Mouse (Mus musculus) midbrain, embryonic 14.5 days (tissue): ENCODE results near the gene Galnt7. TPM values are rescaled to one million over a fixed set of nuclear protein-coding genes. Genes with fewer than 3 reads are reported as not detected.
A peak's percentile ranks its signal among the peaks of the same experiment; 100 is the strongest.

Experiments used
- ATAC-seq: fragments of 200-750 bp; cut with Nextera tagmentation; 2 replicates; pipeline ENCODE4 v1.8.0; 2017; ENCODE audit warnings: moderate number of reproducible peaks, moderate library complexity; ENCODE audit not compliant: low FRiP score, low TSS enrichment
- DNase-seq: peaks from one replicate; pipeline ENCODE4 v3.0.0-alpha.2; 2015
- H3K27ac ChIP-seq: fragments of 300-500 bp; sonication (generic); replicated peaks from 2 replicates; pipeline ENCODE4 v1.5.1; 2014; ENCODE audit warnings: mild to moderate bottlenecking, low read depth, low read length, moderate library complexity
- H3K27me3 ChIP-seq: fragments of 300-500 bp; sonication (generic); 2 replicates; pipeline ENCODE4 v1.6.1; 2014; ENCODE audit warnings: low read length, control low read depth, mixed read lengths; ENCODE audit not compliant: control insufficient read depth, insufficient read depth
- H3K36me3 ChIP-seq: fragments of 300-500 bp; sonication (generic); 2 replicates; pipeline ENCODE4 v1.6.1; 2014; ENCODE audit warnings: low read length, control low read depth; ENCODE audit not compliant: control insufficient read depth, insufficient read depth
- H3K4me1 ChIP-seq: fragments of 300-500 bp; sonication (generic); 2 replicates; pipeline ENCODE4 v1.6.1; 2014; ENCODE audit warnings: mild to moderate bottlenecking, antibody characterized with exemption, low read length, control low read depth; ENCODE audit not compliant: control insufficient read depth, insufficient read depth
- H3K4me2 ChIP-seq: fragments of 300-500 bp; sonication (generic); 2 replicates; pipeline ENCODE4 v1.6.1; 2014; ENCODE audit warnings: mild to moderate bottlenecking, low read length, moderate library complexity
- H3K4me3 ChIP-seq: fragments of 300-500 bp; sonication (generic); replicated peaks from 2 replicates; pipeline ENCODE4 v1.5.1; 2014; ENCODE audit warnings: low read depth, low read length
- H3K9ac ChIP-seq: fragments of 300-500 bp; sonication (generic); replicated peaks from 2 replicates; pipeline ENCODE4 v1.6.1; 2014; ENCODE audit warnings: mild to moderate bottlenecking, low read length, moderate library complexity
- H3K9me3 ChIP-seq: fragments of 300-500 bp; sonication (generic); 2 replicates; pipeline ENCODE4 v1.6.1; 2016; ENCODE audit warnings: low read length, control low read depth, mixed read lengths; ENCODE audit not compliant: control insufficient read depth
- WGBS: fragments of 180-500 bp; shearing (Covaris S2); extraction: QIAGEN DNeasy Blood & Tissue Kit; methylation state at CpG from one replicate; pipeline ENCODE4 v1.1.7; 2014; 5-methylcytosine and 5-hydroxymethylcytosine counted together
- polyA plus RNA-seq: library from polyadenylated mRNA; unstranded; fragments of >200 nt; fragmentation: Nextera tagmentation; extraction: Ambion mirVana; gene quantifications from 2 replicates; pipeline ENCODE4 v1.2.1, GENCODE M21; 2014

Galnt7 gene
- polyA plus RNA-seq, 1 experiment from 2014 or later: 10.0 TPM

DNA sequence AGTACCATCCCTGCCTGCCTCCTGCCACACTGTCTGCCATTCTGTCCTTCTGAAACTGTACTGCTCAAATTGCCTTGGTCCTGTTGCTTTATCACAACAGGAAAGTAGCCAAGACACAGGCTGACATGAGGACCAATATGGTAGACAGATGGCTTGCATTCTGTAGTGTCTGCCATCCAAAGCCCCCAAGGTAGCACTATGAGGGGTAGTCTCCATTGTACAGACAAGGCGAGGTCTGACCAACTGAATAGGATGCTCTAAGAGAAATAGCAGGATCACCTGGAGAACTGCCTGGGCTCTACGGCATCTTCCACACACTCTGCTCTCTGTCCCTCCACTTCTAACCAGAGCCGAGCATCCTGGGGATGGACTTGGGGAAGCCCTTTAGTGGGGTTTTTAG lies 29.8 kb downstream of the Galnt7 start:
- H3K36me3 ChIP-seq: no peaks in the 10 kb centered on the region
- ATAC-seq (no peak), DNase-seq (no peak)
- 98% methylated on average over 3 of the region's 3 CpGs for WGBS
- no peak overlapping the region for H3K4me3 ChIP-seq
- no peaks in the 10 kb centered on the region for H3K9me3 ChIP-seq
- H3K27me3 ChIP-seq: no peaks in the 10 kb centered on the region
- H3K4me2 ChIP-seq: no peak overlapping the region
- no peak overlapping the region for H3K9ac ChIP-seq
- no peaks in the 10 kb centered on the region for H3K4me1 ChIP-seq
- no peak overlapping the region for H3K27ac ChIP-seq

DNA sequence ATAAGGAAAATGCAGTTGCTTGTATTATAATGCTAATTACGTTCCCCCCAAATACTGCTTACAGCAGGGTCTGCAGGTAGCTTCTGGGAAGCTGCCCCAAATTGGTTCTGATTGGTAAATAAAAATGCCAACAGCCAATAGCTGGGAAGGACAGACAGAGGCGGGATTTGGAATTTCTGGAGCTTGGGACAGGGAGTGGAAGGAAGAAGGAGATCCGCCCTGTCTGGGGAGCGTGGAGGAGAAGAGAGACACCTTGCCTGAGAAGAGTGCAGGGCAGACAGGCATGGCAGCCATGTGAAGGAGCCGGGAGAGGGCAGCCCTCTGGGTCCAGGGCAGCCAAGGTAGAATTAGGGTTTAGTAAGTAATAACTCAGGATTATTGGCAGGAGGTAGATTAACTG lies 35.9 kb downstream of the Galnt7 start:
- no peak for ATAC-seq
- 58% methylated on average over 5 of the region's 5 CpGs for WGBS
- no peaks in the 10 kb centered on the region for H3K9me3 ChIP-seq
- no peaks in the 10 kb centered on the region for H3K27me3 ChIP-seq
- H3K9ac ChIP-seq: no peak overlapping the region
- no peak overlapping the region for H3K4me3 ChIP-seq
- H3K27ac ChIP-seq: no peak overlapping the region
- H3K4me2 ChIP-seq: no peak overlapping the region
- H3K4me1 ChIP-seq: no peaks in the 10 kb centered on the region
- no peak for DNase-seq
- H3K36me3 ChIP-seq: no peaks in the 10 kb centered on the region

DNA sequence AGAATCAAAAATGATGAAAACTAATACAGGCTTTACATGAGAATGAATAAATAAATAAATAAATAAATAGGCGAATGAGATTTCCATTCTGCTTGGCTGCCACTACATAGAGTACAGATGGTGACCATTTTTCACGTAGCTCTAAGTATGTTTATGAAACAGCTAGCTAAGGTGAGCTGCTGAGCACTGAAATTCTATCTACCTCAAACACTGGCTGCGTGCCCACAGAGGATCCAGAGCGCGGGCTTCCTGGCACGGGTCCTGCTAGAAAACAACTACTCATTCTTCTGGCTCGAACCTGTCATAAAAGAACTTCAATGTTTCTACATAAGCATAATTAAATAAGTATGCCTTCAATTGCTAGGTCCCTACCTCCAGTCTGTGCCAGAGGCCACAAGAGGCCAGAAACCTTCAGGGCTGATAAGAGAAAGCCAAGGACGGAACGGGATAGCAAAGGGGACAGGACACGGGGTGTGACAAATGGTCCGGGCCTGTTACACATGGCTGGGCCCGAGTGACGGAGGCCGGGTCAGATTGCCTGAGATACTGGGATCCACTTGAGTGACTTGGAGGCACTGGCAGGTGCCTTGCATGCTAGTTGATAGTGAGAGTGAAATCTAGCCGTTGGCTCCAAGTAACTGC lies 37.7 kb downstream of the Galnt7 start:
- H3K4me2 ChIP-seq: no peak overlapping the region
- H3K4me3 ChIP-seq: no peak overlapping the region
- H3K36me3 ChIP-seq: no peaks in the 10 kb centered on the region
- no peaks in the 10 kb centered on the region for H3K9me3 ChIP-seq
- no peak overlapping the region for H3K27ac ChIP-seq
- peaks cover 4% of the 10 kb centered on the region; the same call in 1 of the 2 replicates for H3K4me1 ChIP-seq
- DNase-seq: no peak
- no peak overlapping the region for H3K9ac ChIP-seq
- WGBS: 66% methylated on average over 15 of the region's 15 CpGs
- no peaks in the 10 kb centered on the region for H3K27me3 ChIP-seq
- ATAC-seq: no peak

DNA sequence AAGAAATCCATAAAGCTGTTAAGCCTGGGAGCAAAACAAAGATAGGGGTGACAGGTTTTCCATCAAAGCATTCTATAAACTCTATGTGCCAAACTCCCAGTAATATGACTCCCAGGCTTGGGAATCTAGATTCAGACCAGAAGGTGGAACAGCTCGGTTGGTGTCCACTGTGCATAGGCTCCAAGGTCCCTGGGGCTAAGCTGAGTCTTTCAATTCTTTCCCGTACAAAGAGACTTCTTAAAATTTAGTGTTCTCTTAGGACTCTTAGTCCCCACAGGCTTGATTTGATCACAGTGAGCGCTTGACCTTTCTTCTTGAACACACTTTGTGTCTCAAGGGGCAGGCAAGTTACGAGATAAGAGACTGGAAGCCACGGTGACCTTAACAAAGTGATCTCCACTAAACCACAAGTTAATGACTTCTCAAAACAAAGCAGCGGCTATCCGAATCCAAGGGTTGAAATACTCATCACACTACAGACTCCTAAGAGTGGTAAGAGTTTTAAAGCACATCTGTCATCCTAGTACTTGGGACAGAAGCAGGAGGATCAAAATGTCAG lies 41.3 kb downstream of the Galnt7 start:
- Histone ChIP-seq H3K36me3 (no peaks in the 10 kb centered on the region), H3K4me3 (no peak overlapping the region), H3K9me3 (no peaks in the 10 kb centered on the region), H3K27ac (no peak overlapping the region), H3K4me2 (no peak overlapping the region), H3K27me3 (no peaks in the 10 kb centered on the region), H3K4me1 (peaks cover 4% of the 10 kb centered on the region; the same call in 1 of the 2 replicates), H3K9ac (no peak overlapping the region)
- no peak for DNase-seq
- no peak for ATAC-seq
- 49% methylated on average over 7 of the region's 7 CpGs for WGBS

DNA sequence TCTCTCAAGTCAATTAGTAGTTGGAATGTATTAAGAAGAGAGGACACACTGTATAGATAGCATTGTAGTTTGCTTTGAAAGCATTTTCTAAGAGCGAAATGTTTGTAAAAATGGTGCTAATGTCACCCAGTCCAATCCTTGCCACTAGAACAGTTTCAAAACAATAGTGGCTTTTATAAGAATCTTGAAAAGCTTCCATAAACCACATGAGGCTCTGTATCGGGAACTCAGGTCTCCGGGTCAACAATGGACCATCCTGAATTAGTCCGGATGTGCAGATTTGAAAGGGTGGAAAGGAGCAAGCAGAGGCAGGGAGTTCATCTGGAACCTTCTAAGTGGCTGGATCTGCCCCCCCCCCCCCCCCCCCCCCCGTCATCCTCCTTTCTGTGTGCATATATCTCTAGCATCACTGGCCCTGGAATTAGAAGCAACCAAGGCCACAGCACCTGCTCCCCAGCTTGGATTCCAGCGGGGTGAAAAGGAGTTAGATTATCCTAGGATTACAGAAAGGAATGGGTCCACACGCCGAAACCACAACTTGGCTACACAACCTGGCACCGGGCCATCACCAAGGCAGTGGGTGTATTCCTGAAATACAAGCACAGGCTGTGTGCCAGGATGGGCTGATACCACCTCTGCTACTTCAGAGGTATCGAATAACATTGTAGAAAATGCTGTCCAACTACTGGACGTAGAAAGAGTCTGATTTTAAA lies 42.0 kb downstream of the Galnt7 start:
- H3K9ac ChIP-seq: no peak overlapping the region
- DNase-seq (peak; percentile 21), ATAC-seq (no peak)
- H3K4me1 ChIP-seq: peaks cover 4% of the 10 kb centered on the region; the same call in 1 of the 2 replicates
- no peaks in the 10 kb centered on the region for H3K9me3 ChIP-seq
- H3K27me3 ChIP-seq: no peaks in the 10 kb centered on the region
- WGBS: 72% methylated on average over 10 of the region's 11 CpGs
- H3K36me3 ChIP-seq: no peaks in the 10 kb centered on the region
- no peak overlapping the region for H3K4me2 ChIP-seq
- no peak overlapping the region for H3K27ac ChIP-seq
- no peak overlapping the region for H3K4me3 ChIP-seq

DNA sequence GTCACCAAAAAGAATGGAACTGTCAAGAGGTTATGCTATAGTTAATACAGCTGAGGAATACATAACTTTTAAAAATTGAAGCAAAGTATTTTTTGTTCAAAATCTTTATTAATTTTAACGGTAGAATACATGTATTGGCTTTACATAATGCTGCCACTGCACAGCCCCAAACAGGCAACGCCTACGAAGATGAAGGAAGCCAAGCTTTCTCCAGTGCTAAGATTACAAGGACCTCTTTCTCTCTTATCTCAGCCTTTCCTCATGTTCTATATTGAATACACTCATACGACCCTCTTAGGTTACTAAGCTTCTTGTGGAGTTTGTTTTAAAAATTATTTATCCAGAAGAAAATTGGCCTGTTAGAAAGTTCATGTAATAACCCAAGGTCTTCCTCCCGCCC lies 50.3 kb downstream of the Galnt7 start:
- no peak overlapping the region for H3K4me2 ChIP-seq
- DNase-seq (no peak), ATAC-seq (no peak)
- H3K4me1 ChIP-seq: peaks cover 4% of the 10 kb centered on the region; the same call in 1 of the 2 replicates
- no peak overlapping the region for H3K27ac ChIP-seq
- no peaks in the 10 kb centered on the region for H3K36me3 ChIP-seq
- no peaks in the 10 kb centered on the region for H3K27me3 ChIP-seq
- H3K9me3 ChIP-seq: no peaks in the 10 kb centered on the region
- H3K4me3 ChIP-seq: no peak overlapping the region
- no peak overlapping the region for H3K9ac ChIP-seq
- WGBS: 93% methylated on average over 5 of the region's 5 CpGs

DNA sequence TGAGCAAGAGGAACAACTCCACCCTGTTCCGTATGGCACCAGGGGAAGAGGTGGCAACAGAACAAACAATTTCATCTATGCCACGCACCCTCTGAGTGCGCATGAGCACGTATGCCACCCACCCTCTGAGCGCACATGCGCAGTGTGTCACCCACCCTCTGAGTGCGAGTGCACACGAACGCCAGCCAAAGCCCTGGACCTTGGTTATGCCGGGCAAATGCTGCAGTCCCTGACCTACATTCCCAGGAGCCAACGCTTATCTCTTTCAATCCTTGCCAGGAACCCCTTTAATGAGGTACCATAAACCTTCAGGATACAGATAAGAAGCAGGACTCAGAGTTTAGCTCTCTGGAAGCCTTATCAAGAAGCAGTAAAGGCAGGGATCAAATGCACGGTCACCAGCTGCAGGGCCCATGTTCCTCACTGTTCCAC lies 50.8 kb downstream of the Galnt7 start:
- Histone ChIP-seq H3K4me1 (peaks cover 4% of the 10 kb centered on the region; the same call in 1 of the 2 replicates), H3K36me3 (no peaks in the 10 kb centered on the region), H3K4me3 (no peak overlapping the region), H3K27me3 (no peaks in the 10 kb centered on the region), H3K9ac (no peak overlapping the region), H3K9me3 (no peaks in the 10 kb centered on the region), H3K4me2 (no peak overlapping the region), H3K27ac (no peak overlapping the region)
- DNase-seq (no peak), ATAC-seq (no peak)
- WGBS: 92% methylated on average over 12 of the region's 12 CpGs

DNA sequence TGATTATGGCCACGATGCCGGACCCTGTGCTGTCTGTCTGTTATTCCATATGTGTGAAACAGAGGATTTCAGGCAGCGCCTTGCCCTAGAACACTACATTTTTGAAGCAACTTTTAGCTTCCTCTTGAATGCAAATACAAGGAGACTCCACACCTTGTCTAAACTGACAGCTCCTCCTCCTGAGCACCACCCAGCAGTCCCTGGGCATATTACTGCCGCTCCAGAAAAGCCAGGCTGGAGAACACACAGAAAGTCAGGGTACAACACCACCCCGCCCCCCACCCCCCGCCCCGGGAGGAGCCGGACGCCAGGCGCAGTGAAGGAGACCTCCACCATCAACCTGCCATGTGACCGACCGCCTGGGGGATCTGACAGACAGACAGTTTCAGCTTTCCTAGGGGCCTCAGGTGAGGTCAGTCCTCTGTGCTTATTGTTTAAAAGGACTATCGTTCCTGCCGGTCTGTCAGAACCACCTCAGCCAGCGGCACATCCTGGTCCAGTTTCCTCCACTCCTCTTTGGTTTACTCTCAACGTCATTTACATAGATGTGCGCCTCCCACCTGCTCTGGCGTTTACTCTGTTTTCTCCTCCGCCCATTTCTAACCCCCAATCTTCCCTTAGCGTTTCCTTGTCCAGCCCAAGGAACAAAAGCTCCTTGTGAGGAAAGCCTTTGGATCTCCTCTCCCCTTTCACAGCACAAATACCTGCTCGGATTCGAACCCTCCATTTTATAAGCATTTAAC lies 52.8 kb downstream of the Galnt7 start:
- ATAC-seq (no peak), DNase-seq (no peak)
- Histone ChIP-seq H3K27me3 (no peaks in the 10 kb centered on the region), H3K4me3 (no peak overlapping the region), H3K4me1 (peaks cover 4% of the 10 kb centered on the region; the same call in 1 of the 2 replicates), H3K9me3 (no peaks in the 10 kb centered on the region), H3K4me2 (peak overlapping the region; percentile 40), H3K27ac (no peak overlapping the region), H3K36me3 (no peaks in the 10 kb centered on the region), H3K9ac (no peak overlapping the region)
- 29% methylated on average over 22 of the region's 22 CpGs for WGBS
